Mouse (Mus musculus) G1E (cell line): ENCODE results near the gene Nsg2. TPM values are rescaled to one million over a fixed set of nuclear protein-coding genes. Genes with fewer than 3 reads are reported as not detected.

ENCODE experiments used
- ATAC-seq: 2 replicates; pipeline ENCODE4 v1.8.0; 2016; ENCODE audit warnings: mild to moderate bottlenecking; ENCODE audit not compliant: insufficient number of reproducible peaks, poor library complexity, low FRiP score, severe bottlenecking; ENCODE audit errors: extremely low read depth
- DNase-seq: peaks from one replicate; pipeline ENCODE4 v3.0.0; 2012; ENCODE audit warnings: low spot score
- H3K27me3 ChIP-seq: 2 replicates; pipeline ENCODE4 v1.6.1; 2012; ENCODE audit warnings: mild to moderate bottlenecking, low read length, inconsistent platforms; ENCODE audit not compliant: insufficient read depth
- H3K36me3 ChIP-seq: replicated peaks from 2 replicates; pipeline ENCODE3; 2012; ENCODE audit warnings: mild to moderate bottlenecking, inconsistent platforms
- H3K4me1 ChIP-seq: 2 replicates; pipeline ENCODE4 v1.6.1; 2012; ENCODE audit warnings: low read depth, low read length, inconsistent platforms, mixed read lengths; ENCODE audit not compliant: insufficient read depth
- H3K4me3 ChIP-seq: 2 replicates; pipeline ENCODE4 v1.5.1; 2012; ENCODE audit warnings: low read depth, mild to moderate bottlenecking, inconsistent platforms, low read length, moderate library complexity, mixed read lengths
- H3K9me3 ChIP-seq: replicated peaks from 2 replicates; pipeline ENCODE4 v1.6.1; 2012; ENCODE audit warnings: inconsistent platforms
- CTCF ChIP-seq: IDR thresholded peaks from 2 replicates; pipeline ENCODE4 v1.5.1; 2012; ENCODE audit warnings: low read depth, low read length, inconsistent platforms, mixed read lengths
- GATA1 ChIP-seq: IDR thresholded peaks from 2 replicates; pipeline ENCODE4 v1.6.1; 2012; ENCODE audit warnings: borderline replicate concordance, low read length, inconsistent platforms, mixed read lengths
- GATA2 ChIP-seq: IDR thresholded peaks from 2 replicates; pipeline ENCODE4 v1.6.1; 2012; ENCODE audit warnings: low read depth, low read length, inconsistent platforms, borderline replicate concordance
- POLR2AphosphoS5 ChIP-seq: IDR thresholded peaks from 2 replicates; pipeline ENCODE4 v1.6.1; 2012; ENCODE audit warnings: low read depth, low read length, inconsistent platforms; ENCODE audit not compliant: insufficient replicate concordance
- TAL1 ChIP-seq: conservative IDR thresholded peaks from 2 replicates; pipeline ENCODE4 v1.6.1; 2012; ENCODE audit warnings: low read depth, low read length, inconsistent platforms, mixed read lengths
- polyA plus RNA-seq: library from polyadenylated mRNA; stranded (reverse); fragments of >175 nt; gene quantifications from 2 replicates; pipeline ENCODE4 v1.2.3, GENCODE M21; 2012
- total RNA-seq, 2 experiments: library from RNA; stranded (forward) in 1 of 2; stranded (reverse) in 1 of 2; fragments of 200-1000 nt in 1 of 2; fragments of >200 nt in 1 of 2; fragmentation: Nextera tagmentation in 1 of 2; gene quantifications; 2 replicates each; pipeline ENCODE4 v1.2.3; 2014 to 2017

The Nsg2 gene
- total and polyA plus RNA-seq, 3 experiments, result 0.49 TPM; not detected in 2

DNA sequence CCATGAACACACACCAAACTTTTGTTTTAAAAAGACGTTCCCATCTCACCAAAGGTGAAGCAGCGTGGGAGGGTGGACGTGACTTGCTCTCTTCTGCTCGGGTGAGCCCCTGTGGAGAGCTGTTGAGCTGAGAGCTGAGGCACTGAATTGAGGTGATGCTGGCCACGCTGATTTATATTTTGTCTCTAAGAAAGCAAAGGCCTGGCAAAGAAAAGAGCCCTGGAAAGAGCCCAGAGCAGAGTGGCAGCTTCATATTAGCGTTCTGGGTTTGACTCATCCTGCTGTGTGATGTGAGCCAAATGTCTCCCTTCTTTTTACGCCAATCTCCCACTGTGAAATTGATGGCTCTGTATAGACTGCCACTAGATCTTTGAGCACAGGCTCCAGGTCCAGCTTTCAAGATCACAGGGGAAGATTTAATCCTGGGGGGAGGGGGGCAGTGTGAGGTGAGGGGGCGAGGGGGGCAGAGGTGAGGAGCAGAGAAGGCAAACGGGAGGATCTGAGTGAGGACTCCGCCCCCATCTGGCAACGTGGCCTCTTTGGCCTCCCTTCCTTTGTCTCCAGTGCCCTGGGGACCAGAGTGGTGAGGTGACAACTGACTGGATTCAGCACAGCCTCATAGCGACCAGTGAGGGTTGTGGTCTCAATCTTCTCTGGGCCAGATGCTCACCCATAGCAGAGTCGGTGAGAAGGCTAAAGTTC lies 9.8 kb downstream of the Nsg2 start:
- ATAC-seq, result no peak
- TF ChIP-seq GATA1 (no peak), CTCF (no peak), TAL1 (no peak), GATA2 (no peak), POLR2AphosphoS5 (no peak)
- Histone ChIP-seq H3K4me3 (no peak overlapping the region), H3K27me3 (peaks cover 10% of the 10 kb centered on the region), H3K9me3 (no peaks in the 10 kb centered on the region), H3K4me1 (no peaks in the 10 kb centered on the region), H3K36me3 (no peaks in the 10 kb centered on the region)
- no peak for DNase-seq

DNA sequence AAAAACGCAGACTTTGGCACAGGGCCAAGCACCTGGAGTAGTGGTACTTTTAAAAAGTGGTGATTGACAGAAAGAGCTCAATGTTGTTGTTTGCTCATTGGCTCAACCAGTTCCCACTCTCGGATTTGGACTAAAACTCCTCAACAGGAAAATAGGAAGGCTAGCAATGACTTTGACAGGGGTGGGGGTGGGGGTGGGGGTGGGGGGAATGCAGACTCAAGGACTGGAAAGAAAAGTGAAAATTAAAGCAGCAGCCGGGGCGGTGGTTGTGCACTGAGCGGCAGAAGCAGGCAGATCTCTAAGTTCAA lies 10.4 kb downstream of the Nsg2 start:
- Histone ChIP-seq H3K9me3 (no peaks in the 10 kb centered on the region), H3K4me3 (no peak overlapping the region), H3K36me3 (no peaks in the 10 kb centered on the region), H3K4me1 (no peaks in the 10 kb centered on the region), H3K27me3 (peaks cover 9% of the 10 kb centered on the region)
- ATAC-seq (no peak), DNase-seq (no peak)
- TF ChIP-seq GATA1 (no peak), GATA2 (no peak), CTCF (no peak)

DNA sequence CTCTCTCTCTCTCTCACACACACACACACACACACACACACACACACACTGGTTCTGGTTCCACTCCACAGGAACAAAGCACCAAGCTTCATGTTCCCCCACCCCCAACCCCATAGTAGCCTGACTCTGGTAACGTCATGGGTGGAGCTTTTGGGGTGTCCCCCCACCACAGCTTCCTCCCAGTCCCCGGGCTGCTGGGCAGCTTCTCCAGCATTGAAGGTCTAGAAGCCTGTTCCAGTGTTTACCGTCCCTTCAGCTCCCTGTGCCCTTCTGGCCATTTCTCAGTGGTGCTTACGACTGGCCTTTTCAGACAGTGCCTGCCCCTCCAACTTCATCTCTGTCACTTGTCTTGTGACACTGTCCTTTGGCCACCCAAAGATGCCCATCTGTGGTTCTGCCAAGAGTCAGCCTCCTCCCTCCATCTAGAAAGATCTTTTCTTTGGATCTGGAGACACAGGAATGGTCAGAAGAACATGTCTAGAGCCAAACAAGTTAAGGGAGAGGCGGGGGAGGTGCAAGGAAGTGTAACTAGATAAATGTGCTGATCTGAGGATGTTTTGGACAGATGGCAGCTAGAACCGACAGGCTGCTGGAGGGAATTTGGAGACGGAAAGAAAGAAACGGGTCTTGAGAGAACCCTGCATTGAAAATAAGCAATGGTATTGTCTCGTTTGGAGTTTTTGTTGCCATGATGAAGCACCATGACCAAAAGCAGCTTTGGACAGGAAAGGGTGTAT lies 11.8 kb downstream of the Nsg2 start:
- no peaks in the 10 kb centered on the region for H3K9me3 ChIP-seq
- H3K27me3 ChIP-seq, result peaks cover 12% of the 10 kb centered on the region
- no peaks in the 10 kb centered on the region for H3K4me1 ChIP-seq
- H3K4me3 ChIP-seq, result no peak overlapping the region
- ATAC-seq (no peak), DNase-seq (no peak)
- TF ChIP-seq GATA2 (no peak), POLR2AphosphoS5 (no peak), TAL1 (no peak), CTCF (no peak), GATA1 (no peak)
- H3K36me3 ChIP-seq, result no peaks in the 10 kb centered on the region

DNA sequence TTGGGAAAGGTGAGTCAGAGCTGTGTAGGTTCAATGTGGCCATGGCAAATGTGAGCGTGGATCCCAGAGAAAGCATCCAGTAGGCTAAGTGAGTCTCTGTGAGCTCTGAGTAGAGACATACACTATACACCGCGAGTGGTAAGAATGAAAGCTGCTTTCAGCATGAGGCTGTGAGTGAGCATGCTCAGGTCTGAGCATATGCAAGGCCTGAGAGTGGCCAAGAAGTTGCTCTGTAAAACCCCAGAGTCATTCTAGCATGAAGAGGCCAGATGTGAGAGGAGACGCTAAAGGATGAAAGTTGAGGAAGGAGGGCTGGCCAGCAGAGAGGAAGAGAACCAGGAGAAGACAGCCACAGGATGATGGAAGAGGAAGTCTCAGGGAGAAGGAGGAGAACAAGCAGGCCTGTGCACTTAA lies 12.8 kb downstream of the Nsg2 start:
- H3K4me1 ChIP-seq, result no peaks in the 10 kb centered on the region
- no peaks in the 10 kb centered on the region for H3K36me3 ChIP-seq
- no peak for DNase-seq
- H3K27me3 ChIP-seq, result peaks cover 12% of the 10 kb centered on the region
- ATAC-seq, result no peak
- no peaks in the 10 kb centered on the region for H3K9me3 ChIP-seq
- no peak for TF ChIP-seq CTCF
- no peak for TF ChIP-seq GATA2
- TF ChIP-seq GATA1, result no peak
- TF ChIP-seq POLR2AphosphoS5, result no peak
- TF ChIP-seq TAL1, result no peak
- no peak overlapping the region for H3K4me3 ChIP-seq

DNA sequence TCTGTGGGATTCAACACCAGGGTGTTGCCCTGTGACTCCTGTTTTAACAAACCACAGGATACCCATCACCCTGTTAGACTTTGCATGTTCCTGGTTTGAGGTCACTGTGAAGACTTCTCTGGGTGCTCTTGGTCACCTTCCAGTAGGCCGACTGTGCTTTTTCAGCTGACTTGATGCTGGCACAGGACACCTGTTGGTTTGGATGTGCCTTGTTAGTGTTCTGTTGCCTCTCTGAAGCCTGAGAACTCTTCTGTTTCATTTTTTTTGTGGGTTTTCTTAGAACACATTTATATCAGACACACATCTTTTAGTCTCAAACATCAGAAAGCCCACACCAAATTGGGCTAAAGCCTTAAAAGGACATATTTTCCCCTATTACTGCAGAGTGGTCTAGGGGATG lies 13.3 kb downstream of the Nsg2 start:
- Histone ChIP-seq H3K27me3 (peaks cover 12% of the 10 kb centered on the region), H3K9me3 (no peaks in the 10 kb centered on the region), H3K36me3 (no peaks in the 10 kb centered on the region), H3K4me3 (no peak overlapping the region), H3K4me1 (no peaks in the 10 kb centered on the region)
- ATAC-seq (no peak), DNase-seq (no peak)
- no peak for TF ChIP-seq POLR2AphosphoS5

DNA sequence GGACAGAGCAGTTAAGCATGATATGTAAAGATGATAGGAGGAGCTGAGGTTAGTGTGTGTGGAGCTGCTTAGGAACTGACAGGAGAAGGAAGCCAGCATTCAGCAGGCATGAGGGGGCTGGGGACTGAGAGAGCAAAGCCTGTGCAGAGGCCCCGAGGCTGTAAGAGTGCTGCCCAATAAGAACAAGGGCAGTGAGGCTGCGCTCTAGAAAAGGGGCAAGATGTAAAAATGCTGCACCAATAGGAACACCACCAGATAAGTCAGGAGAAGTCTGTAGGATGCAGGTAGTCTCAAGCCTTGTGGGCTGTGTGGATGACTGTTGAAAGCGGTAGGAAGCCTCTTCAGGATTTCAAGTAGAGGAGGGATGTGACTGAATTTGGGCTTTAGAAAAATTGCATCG lies 17.9 kb downstream of the Nsg2 start:
- no peak for ATAC-seq

More for the DNA sequence above, 17.9 kb downstream of the Nsg2 start:
- TF ChIP-seq POLR2AphosphoS5 (no peak), GATA1 (no peak), CTCF (no peak), GATA2 (no peak), TAL1 (no peak)
- Histone ChIP-seq H3K4me3 (no peak overlapping the region), H3K4me1 (no peaks in the 10 kb centered on the region), H3K36me3 (no peaks in the 10 kb centered on the region), H3K27me3 (peaks cover 11% of the 10 kb centered on the region; the same call in 1 of the 2 replicates), H3K9me3 (no peaks in the 10 kb centered on the region)
- no peak for DNase-seq
